Mouse (Mus musculus) NIH3T3 (cell line): ENCODE data around the gene Plxnd1.
A peak's percentile ranks its signal among the peaks of the same experiment; 100 is the strongest.

Experiments
- DNase-seq: peaks from one replicate; pipeline ENCODE4 v3.0.0-alpha.2; 2012; ENCODE audit warnings: low read depth

Plxnd1 gene

GRCm38 (mm10) chr6:115999227-115999626, 4.4 kb upstream of the Plxnd1 start:
- no peak for DNase-seq

GRCm38 (mm10) chr6:115998758-115999157, 4.0 kb upstream of the Plxnd1 start:
- DNase-seq = no peak

GRCm38 (mm10) chr6:115997726-115998311, 3.0 kb upstream of the Plxnd1 start:
- no peak for DNase-seq

- DNase-seq = peak; percentile 84
These were observed 1.5 kb upstream of the Plxnd1 start for GRCm38 (mm10) chr6:115996171-115996851.

- peak; percentile 46 for DNase-seq
These were observed 731 bp upstream of the Plxnd1 start for GRCm38 (mm10) chr6:115995531-115995941.

- DNase-seq = peak; percentile 56
These were observed 494 bp downstream of the Plxnd1 start for GRCm38 (mm10) chr6:115994146-115994876.

- DNase-seq = no peak
These were observed 1.2 kb downstream of the Plxnd1 start for GRCm38 (mm10) chr6:115993463-115994145.

- DNase-seq = no peak
These were observed 1.8 kb downstream of the Plxnd1 start for GRCm38 (mm10) chr6:115992981-115993380.

- DNase-seq = peak; percentile 66
These were observed 2.8 kb downstream of the Plxnd1 start for GRCm38 (mm10) chr6:115991881-115992620.

- DNase-seq = peak; percentile 85
These were observed 3.5 kb downstream of the Plxnd1 start for GRCm38 (mm10) chr6:115991108-115991880.

- DNase-seq = no peak
These were observed 4.3 kb downstream of the Plxnd1 start for GRCm38 (mm10) chr6:115990479-115990878.

- DNase-seq = no peak
These were observed 4.7 kb downstream of the Plxnd1 start for GRCm38 (mm10) chr6:115990056-115990455.

GRCm38 (mm10) chr6:115989607-115990006, 5.2 kb downstream of the Plxnd1 start:
- DNase-seq = no peak

GRCm38 (mm10) chr6:115989032-115989431, 5.8 kb downstream of the Plxnd1 start:
- DNase-seq = no peak

- DNase-seq = no peak
These were observed 7.6 kb downstream of the Plxnd1 start for GRCm38 (mm10) chr6:115987096-115987747.

GRCm38 (mm10) chr6:115986472-115987095, 8.2 kb downstream of the Plxnd1 start:
- peak; percentile 40 for DNase-seq

GRCm38 (mm10) chr6:115985622-115986021, 9.2 kb downstream of the Plxnd1 start:
- DNase-seq = no peak

- DNase-seq = no peak
These were observed 10.2 kb downstream of the Plxnd1 start for GRCm38 (mm10) chr6:115984580-115984979.

GRCm38 (mm10) chr6:115983306-115984038, 11.3 kb downstream of the Plxnd1 start:
- no peak for DNase-seq
